Mouse (Mus musculus) embryonic facial prominence, embryonic 10.5 days (tissue): Measurements from ENCODE around the gene Tmem135. TPM values are rescaled to one million over a fixed set of nuclear protein-coding genes. Genes with fewer than 3 reads are reported as not detected.

Experiments used
- DNase-seq: peaks from one replicate; pipeline ENCODE4 v3.0.0-alpha.2; 2017; ENCODE audit warnings: low spot score
- H3K27ac ChIP-seq: fragments of 300-500 bp; sonication (generic); replicated peaks from 2 replicates; pipeline ENCODE4 v1.5.1; 2016; ENCODE audit warnings: mild to moderate bottlenecking
- H3K27me3 ChIP-seq: fragments of 300-500 bp; sonication (generic); replicated peaks from 2 replicates; pipeline ENCODE4 v1.6.1; 2016; ENCODE audit warnings: low read depth, mild to moderate bottlenecking; ENCODE audit not compliant: poor library complexity, severe bottlenecking
- H3K36me3 ChIP-seq: fragments of 300-500 bp; sonication (generic); replicated peaks from 2 replicates; pipeline ENCODE4 v1.6.1; 2016; ENCODE audit warnings: mild to moderate bottlenecking, moderate library complexity
- H3K4me1 ChIP-seq: fragments of 300-500 bp; sonication (generic); 2 replicates; pipeline ENCODE4 v1.6.1; 2016
- H3K4me3 ChIP-seq: fragments of 300-500 bp; sonication (generic); 2 replicates; pipeline ENCODE4 v1.5.1; 2016; ENCODE audit warnings: mild to moderate bottlenecking, moderate library complexity
- H3K9me3 ChIP-seq: fragments of 300-500 bp; sonication (generic); 2 replicates; pipeline ENCODE4 v1.6.1; 2016; ENCODE audit warnings: mild to moderate bottlenecking
- WGBS: fragments of 180-500 bp; shearing (Covaris S2); methylation state at CpG from one replicate; pipeline ENCODE4 v1.1.7; 2016; 5-methylcytosine and 5-hydroxymethylcytosine counted together
- polyA plus RNA-seq: library from polyadenylated mRNA; unstranded; fragments of >200 nt; fragmentation: Nextera tagmentation; extraction: Ambion mirVana; gene quantifications from 2 replicates; pipeline ENCODE4 v1.2.1, GENCODE M21; 2016

Tmem135 gene
- polyA plus RNA-seq, 1 experiment from 2014 or later = 18.0 TPM

DNA sequence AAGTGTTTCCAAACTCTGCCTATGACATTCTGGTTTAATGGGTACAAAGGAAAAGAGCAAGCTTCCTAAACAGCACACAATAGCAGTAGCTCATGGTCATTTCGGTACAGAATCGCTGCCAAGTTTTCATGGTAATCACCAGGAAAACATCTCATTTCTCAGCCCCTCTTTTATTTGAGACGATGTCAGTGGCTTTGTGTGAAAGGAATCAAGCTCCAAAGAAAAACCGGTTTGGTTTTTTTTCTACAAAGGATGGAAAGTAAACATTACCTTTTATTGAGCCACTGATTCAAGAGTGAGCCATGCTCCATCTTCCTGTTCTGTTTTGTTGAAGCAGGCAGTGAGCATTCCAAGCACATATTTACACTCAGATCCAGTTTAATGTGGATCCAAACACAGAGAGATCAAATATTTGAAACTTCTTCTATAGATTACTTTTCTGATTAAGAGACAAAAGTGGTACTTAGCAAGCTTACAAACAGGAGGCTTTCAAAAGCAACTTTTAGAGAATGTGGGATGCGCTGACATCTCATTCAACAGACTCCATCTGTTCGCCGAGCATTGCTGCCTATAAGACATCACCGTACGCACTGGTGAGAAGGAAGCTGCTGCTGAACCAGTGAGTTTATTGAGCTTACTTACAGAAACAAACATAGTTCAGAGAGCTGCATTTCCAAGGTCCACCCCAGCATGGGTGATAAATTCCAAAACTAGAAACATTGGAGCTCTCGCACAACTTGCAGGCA, 38.7 kb downstream of the Tmem135 start:
- 83% methylated on average over 10 of the region's 10 CpGs for WGBS
- H3K4me1 ChIP-seq = peaks cover 10% of the 10 kb centered on the region
- no peak overlapping the region for H3K4me3 ChIP-seq
- H3K36me3 ChIP-seq = no peaks in the 10 kb centered on the region
- H3K27me3 ChIP-seq = no peaks in the 10 kb centered on the region
- DNase-seq = no peak
- no peaks in the 10 kb centered on the region for H3K9me3 ChIP-seq
- no peak overlapping the region for H3K27ac ChIP-seq

DNA sequence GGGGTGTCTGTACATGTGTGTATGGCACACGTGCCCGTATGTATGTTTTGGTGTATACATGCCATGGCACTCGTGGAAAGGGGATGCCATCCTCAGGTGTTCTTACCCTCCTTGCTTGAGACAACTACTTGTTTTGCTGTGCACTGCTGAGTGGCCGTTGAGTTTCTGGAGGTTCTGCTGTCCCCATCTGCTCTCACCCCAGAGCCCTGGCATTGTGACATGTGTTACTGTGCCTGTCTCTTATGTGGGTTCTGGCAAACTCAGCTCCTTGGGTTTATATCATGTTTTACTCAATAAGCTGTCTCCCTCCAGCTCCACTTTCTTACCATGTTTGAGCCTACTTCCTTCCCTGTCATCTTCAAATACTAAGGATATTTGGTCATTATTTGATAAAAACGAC, 40.0 kb downstream of the Tmem135 start:
- Histone ChIP-seq H3K4me1 (peaks cover 10% of the 10 kb centered on the region), H3K27ac (no peak overlapping the region), H3K4me3 (no peak overlapping the region), H3K9me3 (no peaks in the 10 kb centered on the region), H3K36me3 (no peaks in the 10 kb centered on the region), H3K27me3 (no peaks in the 10 kb centered on the region)
- 88% methylated on average over 5 of the region's 5 CpGs for WGBS
- no peak for DNase-seq

DNA sequence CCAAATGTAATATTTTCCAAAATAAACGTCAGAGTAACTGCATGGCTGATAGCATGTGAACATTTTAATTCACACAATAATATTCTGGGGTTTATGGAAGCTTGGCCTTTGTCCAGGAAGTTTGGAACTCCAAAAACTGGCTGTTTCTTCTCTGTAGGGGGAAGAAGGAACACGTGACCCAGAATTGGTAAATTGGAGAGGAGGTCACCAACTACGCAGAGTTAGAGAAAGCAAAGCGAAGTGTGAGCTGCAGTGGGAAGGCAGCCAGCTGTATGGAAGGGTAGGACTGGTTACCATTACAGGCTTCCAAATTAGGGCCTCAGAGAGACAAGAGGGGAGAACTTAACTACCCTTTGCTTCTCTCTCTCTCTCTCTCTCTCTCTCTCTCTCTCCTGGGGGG, 47.7 kb downstream of the Tmem135 start:
- peak; percentile 70 for DNase-seq
- WGBS = 45% methylated on average over 4 of the region's 4 CpGs

DNA sequence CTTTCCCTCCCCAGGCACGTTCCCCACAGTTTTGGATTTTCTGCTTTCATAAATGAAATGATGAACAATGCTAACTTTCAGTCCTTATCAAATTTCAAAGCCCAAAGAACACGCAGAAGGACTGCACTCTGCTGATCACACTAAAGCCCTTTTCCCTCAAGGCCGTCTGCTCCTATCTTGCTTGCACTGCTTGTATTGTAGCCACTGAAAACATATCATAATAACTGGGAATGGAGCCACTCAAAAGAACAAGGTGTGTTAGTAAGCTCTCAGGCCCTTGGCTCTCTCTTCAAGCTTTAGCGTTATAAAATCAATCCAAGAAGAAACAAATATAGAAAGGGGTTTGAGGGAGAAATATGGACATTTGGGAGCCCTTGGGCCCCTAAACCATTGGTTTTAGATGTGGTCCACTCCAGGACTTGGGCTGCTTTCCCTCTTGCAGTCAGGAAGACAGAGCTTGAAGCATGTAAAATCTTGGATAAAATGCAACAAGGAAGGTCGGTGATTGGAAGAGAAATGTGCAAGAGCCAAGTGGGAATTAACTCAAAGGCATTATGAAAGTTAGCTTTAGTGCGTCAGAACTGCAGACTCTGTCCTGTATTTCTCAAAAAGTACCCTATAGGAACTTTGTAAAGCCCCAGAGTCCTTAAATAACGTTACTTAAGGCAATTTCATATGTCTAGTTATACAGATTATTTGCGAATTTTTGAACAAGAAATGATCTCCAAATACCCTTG, 48.3 kb downstream of the Tmem135 start:
- no peaks in the 10 kb centered on the region for H3K36me3 ChIP-seq
- H3K27me3 ChIP-seq = no peaks in the 10 kb centered on the region
- H3K4me3 ChIP-seq = no peak overlapping the region
- no peaks in the 10 kb centered on the region for H3K9me3 ChIP-seq
- DNase-seq = no peak
- WGBS = 68% methylated on average over 8 of the region's 8 CpGs
- H3K4me1 ChIP-seq = peaks cover 31% of the 10 kb centered on the region
- H3K27ac ChIP-seq = peak overlapping the region; percentile 67

More for the DNA sequence above, 47.7 kb downstream of the Tmem135 start:
- H3K9me3 ChIP-seq = no peaks in the 10 kb centered on the region
- peak overlapping the region; percentile 67 for H3K27ac ChIP-seq
- no peak overlapping the region for H3K4me3 ChIP-seq
- H3K36me3 ChIP-seq = no peaks in the 10 kb centered on the region
- H3K27me3 ChIP-seq = no peaks in the 10 kb centered on the region
- peaks cover 31% of the 10 kb centered on the region for H3K4me1 ChIP-seq

DNA sequence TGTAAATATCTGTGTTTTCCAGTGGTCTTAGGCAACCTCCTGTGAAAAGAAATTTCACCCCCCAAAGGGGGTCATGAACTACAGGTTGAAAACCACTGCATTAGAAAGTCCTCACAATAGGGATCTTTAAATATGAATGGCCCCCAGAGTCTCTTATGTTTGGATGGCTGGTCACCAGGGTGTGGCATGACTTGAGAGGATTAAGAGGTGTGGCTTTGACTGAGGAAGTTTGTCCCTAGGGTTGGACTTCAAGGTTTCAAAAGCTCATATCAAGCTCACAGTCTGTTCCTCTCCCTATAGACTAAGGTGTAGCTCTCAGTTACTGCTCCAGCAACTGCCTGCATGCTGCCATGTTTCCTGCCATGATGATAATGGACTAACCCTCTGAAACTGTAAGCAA, 62.0 kb downstream of the Tmem135 start:
- H3K27ac ChIP-seq = no peak overlapping the region
- H3K36me3 ChIP-seq = no peaks in the 10 kb centered on the region
- peaks cover 20% of the 10 kb centered on the region for H3K4me1 ChIP-seq
- no peak overlapping the region for H3K4me3 ChIP-seq
- H3K27me3 ChIP-seq = no peaks in the 10 kb centered on the region
- H3K9me3 ChIP-seq = no peaks in the 10 kb centered on the region
- DNase-seq = no peak

DNA sequence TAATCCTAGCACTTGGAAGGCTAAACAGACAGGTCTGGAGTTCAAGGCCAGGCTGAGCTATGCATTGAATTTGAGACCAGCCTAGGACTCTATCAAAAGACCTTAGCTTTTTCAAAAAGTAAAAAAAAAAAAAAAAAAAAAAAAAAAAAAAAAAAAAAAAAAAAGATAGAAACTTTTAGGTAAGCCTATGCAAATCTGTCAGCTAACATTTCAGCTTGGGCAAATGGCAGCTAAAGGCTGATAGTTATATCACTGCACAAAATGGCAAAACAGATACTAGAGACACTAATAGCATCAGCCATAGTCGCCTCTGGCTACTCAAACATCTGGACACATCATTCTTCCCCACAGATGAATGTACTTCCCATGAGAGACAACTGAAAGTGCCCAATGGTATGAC, 64.2 kb downstream of the Tmem135 start:
- Histone ChIP-seq H3K9me3 (no peaks in the 10 kb centered on the region), H3K4me3 (no peak overlapping the region), H3K36me3 (no peaks in the 10 kb centered on the region), H3K27ac (no peak overlapping the region), H3K4me1 (peaks cover 26% of the 10 kb centered on the region), H3K27me3 (no peaks in the 10 kb centered on the region)
- DNase-seq = no peak
- 77% methylated on average over 1 of the region's 1 CpGs for WGBS

DNA sequence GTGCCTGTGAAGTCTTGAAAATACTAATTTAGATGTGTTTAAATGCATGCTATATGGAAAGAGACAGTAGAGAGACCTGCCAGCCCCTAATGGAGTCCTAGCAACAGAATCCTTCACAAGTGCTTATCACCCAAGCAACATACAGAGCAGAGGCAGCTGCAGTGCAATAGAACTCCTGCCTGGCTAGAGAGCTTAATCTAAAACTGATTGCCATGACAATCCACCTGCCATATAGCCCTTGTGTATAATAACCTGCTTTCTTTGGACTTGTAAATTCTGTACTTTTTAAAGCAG, 64.9 kb downstream of the Tmem135 start:
- no peaks in the 10 kb centered on the region for H3K27me3 ChIP-seq
- DNase-seq = no peak
- peak overlapping the region; percentile 97 for H3K4me3 ChIP-seq
- H3K9me3 ChIP-seq = no peaks in the 10 kb centered on the region
- peak overlapping the region; percentile 95 for H3K27ac ChIP-seq
- no peaks in the 10 kb centered on the region for H3K36me3 ChIP-seq
- peaks cover 26% of the 10 kb centered on the region for H3K4me1 ChIP-seq

DNA sequence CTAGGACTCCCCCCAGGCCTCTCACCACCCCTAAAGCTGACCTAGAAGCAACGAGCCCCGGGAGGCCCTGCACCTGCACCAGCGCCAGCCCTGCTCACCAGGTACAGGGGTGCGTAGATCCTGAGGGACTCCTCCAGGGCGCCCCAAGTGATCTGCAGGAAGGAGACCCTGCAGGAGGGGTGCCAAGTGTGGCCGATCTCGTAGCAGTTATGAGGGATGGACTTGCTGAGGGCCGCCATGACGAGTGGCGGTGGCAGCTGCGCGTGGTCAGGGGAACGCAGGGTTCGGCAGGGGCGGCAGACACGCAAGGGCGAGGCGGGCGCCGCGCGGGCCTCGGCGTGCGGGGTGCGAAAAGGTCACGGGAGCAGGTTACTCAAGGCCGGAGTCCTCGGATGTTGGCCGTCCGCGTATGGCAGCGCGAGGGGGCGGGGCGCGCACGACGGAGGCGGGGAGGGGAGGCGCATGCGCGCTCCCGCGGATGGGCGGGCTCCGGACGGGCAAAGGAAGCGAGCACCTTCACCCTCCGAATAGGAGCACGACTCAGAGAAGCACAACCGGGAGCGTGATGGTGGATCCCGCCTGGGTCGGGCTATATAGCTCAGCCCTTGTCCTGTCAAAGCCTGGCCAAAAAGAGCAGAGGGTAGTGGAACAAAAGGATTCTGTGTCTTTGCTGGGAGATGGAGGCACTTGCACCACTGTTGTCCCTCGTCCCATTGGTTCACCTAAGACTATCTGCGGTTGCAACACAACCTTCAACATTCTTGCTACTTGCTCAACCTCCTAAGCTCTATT, 65.5 kb downstream of the Tmem135 start:
- under 1% methylated on average over 57 of the region's 57 CpGs for whole genome bisulfite sequencing
- no peaks in the 10 kb centered on the region for H3K36me3 ChIP-seq
- peak overlapping the region; percentile 95 for H3K27ac ChIP-seq

DNA sequence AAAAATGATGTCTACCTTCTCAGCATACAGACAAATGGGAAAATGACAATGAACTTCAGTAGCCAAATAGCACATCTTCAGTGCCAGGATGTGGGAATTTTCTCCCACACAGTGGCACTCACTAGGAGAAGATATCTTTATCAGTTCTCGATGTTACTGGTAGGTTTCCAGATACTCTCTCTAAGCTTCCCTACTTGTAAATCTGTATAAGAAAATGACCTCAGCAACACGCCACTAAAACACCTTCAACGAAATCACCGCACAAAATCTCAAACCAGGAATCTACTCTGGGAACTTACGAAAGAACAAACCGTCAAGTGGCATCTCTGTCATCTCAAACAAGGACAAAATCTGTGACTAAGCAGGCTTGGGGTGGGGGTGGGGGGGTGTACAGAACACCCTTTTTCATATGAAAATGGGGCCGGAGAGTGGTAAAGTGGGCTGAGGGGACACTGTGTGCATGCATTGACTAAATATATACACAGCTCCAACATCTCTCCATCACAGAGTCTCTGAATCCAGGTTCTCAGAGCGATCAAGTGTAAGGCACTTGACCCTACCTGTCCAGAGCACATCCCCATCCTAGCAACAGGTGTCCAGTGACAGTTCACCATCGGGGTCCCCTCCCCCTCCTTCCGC, 66.2 kb downstream of the Tmem135 start:
- H3K9me3 ChIP-seq = no peaks in the 10 kb centered on the region
- peak overlapping the region; percentile 95 for H3K27ac ChIP-seq
- no peak for DNase-seq
- no peaks in the 10 kb centered on the region for H3K36me3 ChIP-seq
- no peaks in the 10 kb centered on the region for H3K27me3 ChIP-seq
- peak overlapping the region; percentile 97 for H3K4me3 ChIP-seq
- WGBS = 52% methylated on average over 10 of the region's 10 CpGs
- H3K4me1 ChIP-seq = peaks cover 26% of the 10 kb centered on the region

More for the DNA sequence above, 65.5 kb downstream of the Tmem135 start:
- DNase-seq = peak; percentile 92
- H3K27me3 ChIP-seq = no peaks in the 10 kb centered on the region
- H3K9me3 ChIP-seq = no peaks in the 10 kb centered on the region
- peak overlapping the region; percentile 97 for H3K4me3 ChIP-seq
- peaks cover 26% of the 10 kb centered on the region for H3K4me1 ChIP-seq

DNA sequence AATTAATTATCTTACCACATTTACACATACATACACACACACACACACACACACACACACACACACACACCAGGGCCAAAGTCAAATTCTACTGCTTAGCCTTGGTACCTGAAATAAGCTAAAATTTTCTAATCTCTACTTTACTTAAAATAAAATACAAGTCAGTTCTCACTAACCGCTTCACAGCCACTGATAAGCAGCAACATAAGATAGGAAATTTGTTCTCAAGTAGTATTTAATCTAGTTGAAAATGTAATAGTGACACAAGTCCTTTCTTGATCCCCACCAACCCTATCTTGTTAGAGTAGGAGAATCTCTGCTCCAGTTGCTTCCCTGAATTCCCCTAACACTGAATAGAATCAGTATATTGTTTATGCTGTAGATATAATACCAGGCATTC, 67.6 kb downstream of the Tmem135 start:
- Histone ChIP-seq H3K27me3 (no peaks in the 10 kb centered on the region), H3K9me3 (no peaks in the 10 kb centered on the region), H3K4me3 (no peak overlapping the region), H3K4me1 (peaks cover 26% of the 10 kb centered on the region), H3K27ac (no peak overlapping the region), H3K36me3 (peaks cover 1% of the 10 kb centered on the region; the same call in 1 of the 2 replicates)
- DNase-seq = no peak
- 97% methylated on average over 1 of the region's 1 CpGs for WGBS

DNA sequence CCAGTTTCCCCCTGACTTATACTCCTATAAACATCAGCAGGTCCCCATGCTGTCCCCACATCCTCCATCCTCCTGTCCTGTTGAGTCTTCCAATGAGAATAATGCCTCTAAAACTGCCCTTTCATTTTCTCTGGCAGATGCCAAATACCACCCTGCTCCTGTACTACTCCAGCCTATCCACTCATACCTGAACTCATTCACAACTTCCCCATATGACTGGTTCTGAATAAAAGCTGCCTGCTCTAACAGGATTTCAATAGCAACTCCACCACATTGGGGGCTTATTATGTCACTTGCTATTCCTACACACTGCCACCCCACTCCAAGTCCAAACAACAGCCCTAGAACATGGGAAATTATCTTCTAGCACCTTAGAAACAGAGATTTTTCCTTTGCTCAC, 68.7 kb downstream of the Tmem135 start:
- DNase-seq = no peak
- Histone ChIP-seq H3K9me3 (no peaks in the 10 kb centered on the region), H3K27me3 (no peaks in the 10 kb centered on the region), H3K4me3 (no peak overlapping the region), H3K36me3 (peaks cover 11% of the 10 kb centered on the region), H3K4me1 (peaks cover 26% of the 10 kb centered on the region), H3K27ac (no peak overlapping the region)

DNA sequence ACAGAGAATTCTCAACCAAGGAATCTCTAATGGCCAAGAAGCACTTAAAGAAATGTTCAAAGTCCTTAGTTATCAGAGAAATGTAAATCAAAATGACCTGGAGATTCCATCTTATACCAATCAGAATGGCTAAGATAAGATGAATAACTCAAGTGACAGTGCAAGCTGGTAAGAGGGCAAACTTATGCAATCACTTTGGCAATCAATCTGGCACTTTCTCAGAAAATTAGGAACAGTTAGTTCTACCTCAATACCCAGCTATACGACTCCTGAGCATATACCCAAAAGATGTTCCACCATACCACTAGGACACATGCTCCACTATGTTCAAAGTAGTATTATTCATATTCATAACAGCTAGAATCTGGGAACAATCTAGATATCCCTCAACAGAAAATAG, 74.1 kb downstream of the Tmem135 start:
- no peak for DNase-seq
- no peaks in the 10 kb centered on the region for H3K9me3 ChIP-seq
- WGBS = 92% methylated on average over 1 of the region's 1 CpGs

More for the DNA sequence above, 74.1 kb downstream of the Tmem135 start:
- Histone ChIP-seq H3K4me1 (no peaks in the 10 kb centered on the region), H3K4me3 (no peak overlapping the region), H3K27ac (no peak overlapping the region), H3K36me3 (peaks cover 13% of the 10 kb centered on the region), H3K27me3 (no peaks in the 10 kb centered on the region)
